Mouse (Mus musculus): ENCODE results near the gene Clrn3. TPM values are rescaled to one million over a fixed set of nuclear protein-coding genes. Genes with fewer than 3 reads are reported as not detected.
A peak's percentile ranks its signal among the peaks of the same experiment; 100 is the strongest.

Gene Clrn3
- polyA plus RNA-seq, 1 experiment from 2014 or later = 24.6 TPM

GRCm38 (mm10) chr7:135485796-135486410 is 42.6 kb downstream of the Clrn3 start:
- peak; percentile 61; the same call in 1 of the 2 replicates for ATAC-seq (replicated peaks; ENCODE audit: low FRiP score, low read depth)
- Histone ChIP-seq H3K27ac (no peak overlapping the region), H3K4me1 (replicated peaks; ENCODE audit: insufficient read depth, low read length) (no peaks in the 10 kb centered on the region), H3K36me3 (ENCODE audit: insufficient read depth, low read length) (no peaks in the 10 kb centered on the region), H3K9me3 (replicated peaks; ENCODE audit: low read length) (no peaks in the 10 kb centered on the region), H3K9ac (ENCODE audit: low read depth, low read length) (no peak overlapping the region), H3K27me3 (ENCODE audit: insufficient read depth, low read length) (no peaks in the 10 kb centered on the region), H3K4me2 (ENCODE audit: low read length) (no peak overlapping the region), H3K4me3 (replicated peaks; ENCODE audit: low read depth, low read length) (no peak overlapping the region)
- peak; percentile 40 for DNase-seq (ENCODE audit: low spot score)
- WGBS = 31% methylated on average over 12 of the region's 12 CpGs
- peak; percentile 64 for TF ChIP-seq CTCF (IDR thresholded peaks at IDR 0.05; ENCODE audit: low read depth)

GRCm38 (mm10) chr7:135485116-135485795 is 43.2 kb downstream of the Clrn3 start:
- 23% methylated on average over 10 of the region's 10 CpGs for WGBS

GRCm38 (mm10) chr7:135484341-135484740 is 44.1 kb downstream of the Clrn3 start:
- H3K4me2 ChIP-seq (ENCODE audit: low read length) = no peak overlapping the region
- H3K27ac ChIP-seq = no peak overlapping the region
- TF ChIP-seq CTCF (IDR thresholded peaks at IDR 0.05; ENCODE audit: low read depth) = no peak
- H3K27me3 ChIP-seq (ENCODE audit: insufficient read depth, low read length) = no peaks in the 10 kb centered on the region
- H3K36me3 ChIP-seq (ENCODE audit: insufficient read depth, low read length) = no peaks in the 10 kb centered on the region
- no peaks in the 10 kb centered on the region for H3K9me3 ChIP-seq (replicated peaks; ENCODE audit: low read length)
- DNase-seq (ENCODE audit: low spot score) = no peak
- ATAC-seq (replicated peaks; ENCODE audit: low FRiP score, low read depth) = no peak
- H3K9ac ChIP-seq (ENCODE audit: low read depth, low read length) = no peak overlapping the region
- no peak overlapping the region for H3K4me3 ChIP-seq (replicated peaks; ENCODE audit: low read depth, low read length)
- 46% methylated on average over 11 of the region's 11 CpGs for WGBS
- H3K4me1 ChIP-seq (replicated peaks; ENCODE audit: insufficient read depth, low read length) = no peaks in the 10 kb centered on the region

More at GRCm38 (mm10) chr7:135485116-135485795, 43.2 kb downstream of the Clrn3 start:
- no peak for ATAC-seq (replicated peaks; ENCODE audit: low FRiP score, low read depth)
- H3K4me2 ChIP-seq (ENCODE audit: low read length) = no peak overlapping the region
- no peak overlapping the region for H3K4me3 ChIP-seq (replicated peaks; ENCODE audit: low read depth, low read length)
- no peaks in the 10 kb centered on the region for H3K27me3 ChIP-seq (ENCODE audit: insufficient read depth, low read length)
- no peak for TF ChIP-seq CTCF (IDR thresholded peaks at IDR 0.05; ENCODE audit: low read depth)
- no peak overlapping the region for H3K27ac ChIP-seq
- H3K36me3 ChIP-seq (ENCODE audit: insufficient read depth, low read length) = no peaks in the 10 kb centered on the region
- no peaks in the 10 kb centered on the region for H3K9me3 ChIP-seq (replicated peaks; ENCODE audit: low read length)
- DNase-seq (ENCODE audit: low spot score) = peak; percentile 15
- no peak overlapping the region for H3K9ac ChIP-seq (ENCODE audit: low read depth, low read length)
- no peaks in the 10 kb centered on the region for H3K4me1 ChIP-seq (replicated peaks; ENCODE audit: insufficient read depth, low read length)

GRCm38 (mm10) chr7:135483751-135484150 is 44.7 kb downstream of the Clrn3 start:
- H3K4me3 ChIP-seq (replicated peaks; ENCODE audit: low read depth, low read length) = no peak overlapping the region
- no peaks in the 10 kb centered on the region for H3K27me3 ChIP-seq (ENCODE audit: insufficient read depth, low read length)
- H3K9ac ChIP-seq (ENCODE audit: low read depth, low read length) = no peak overlapping the region
- H3K9me3 ChIP-seq (replicated peaks; ENCODE audit: low read length) = no peaks in the 10 kb centered on the region
- TF ChIP-seq CTCF (IDR thresholded peaks at IDR 0.05; ENCODE audit: low read depth) = no peak
- ATAC-seq (replicated peaks; ENCODE audit: low FRiP score, low read depth) (no peak), DNase-seq (ENCODE audit: low spot score) (no peak)
- no peak overlapping the region for H3K27ac ChIP-seq
- no peak overlapping the region for H3K4me2 ChIP-seq (ENCODE audit: low read length)
- 50% methylated on average over 6 of the region's 6 CpGs for WGBS
- no peaks in the 10 kb centered on the region for H3K36me3 ChIP-seq (ENCODE audit: insufficient read depth, low read length)
- H3K4me1 ChIP-seq (replicated peaks; ENCODE audit: insufficient read depth, low read length) = no peaks in the 10 kb centered on the region

GRCm38 (mm10) chr7:135481150-135481549 is 47.3 kb downstream of the Clrn3 start:
- no peak for TF ChIP-seq CTCF (IDR thresholded peaks at IDR 0.05; ENCODE audit: low read depth)
- H3K9me3 ChIP-seq (replicated peaks; ENCODE audit: low read length) = no peaks in the 10 kb centered on the region
- no peaks in the 10 kb centered on the region for H3K27me3 ChIP-seq (ENCODE audit: insufficient read depth, low read length)
- H3K4me3 ChIP-seq (replicated peaks; ENCODE audit: low read depth, low read length) = no peak overlapping the region
- H3K27ac ChIP-seq = no peak overlapping the region
- H3K4me1 ChIP-seq (replicated peaks; ENCODE audit: insufficient read depth, low read length) = no peaks in the 10 kb centered on the region
- no peak for DNase-seq (ENCODE audit: low spot score)
- no peaks in the 10 kb centered on the region for H3K36me3 ChIP-seq (ENCODE audit: insufficient read depth, low read length)
- no peak for ATAC-seq (replicated peaks; ENCODE audit: low FRiP score, low read depth)
- no peak overlapping the region for H3K9ac ChIP-seq (ENCODE audit: low read depth, low read length)
- WGBS = 10% methylated on average over 7 of the region's 7 CpGs
- no peak overlapping the region for H3K4me2 ChIP-seq (ENCODE audit: low read length)

GRCm38 (mm10) chr7:135479912-135480311 is 48.5 kb downstream of the Clrn3 start:
- H3K4me3 ChIP-seq (replicated peaks; ENCODE audit: low read depth, low read length) = no peak overlapping the region
- H3K4me1 ChIP-seq (replicated peaks; ENCODE audit: insufficient read depth, low read length) = no peaks in the 10 kb centered on the region
- H3K9ac ChIP-seq (ENCODE audit: low read depth, low read length) = no peak overlapping the region
- no peaks in the 10 kb centered on the region for H3K36me3 ChIP-seq (ENCODE audit: insufficient read depth, low read length)
- DNase-seq (ENCODE audit: low spot score) (no peak), ATAC-seq (replicated peaks; ENCODE audit: low FRiP score, low read depth) (no peak)
- no peaks in the 10 kb centered on the region for H3K27me3 ChIP-seq (ENCODE audit: insufficient read depth, low read length)
- H3K9me3 ChIP-seq (replicated peaks; ENCODE audit: low read length) = no peaks in the 10 kb centered on the region
- 74% methylated on average over 6 of the region's 6 CpGs for WGBS
- no peak for TF ChIP-seq CTCF (IDR thresholded peaks at IDR 0.05; ENCODE audit: low read depth)
- H3K4me2 ChIP-seq (ENCODE audit: low read length) = no peak overlapping the region
- no peak overlapping the region for H3K27ac ChIP-seq
